In the genomic region with DNA sequence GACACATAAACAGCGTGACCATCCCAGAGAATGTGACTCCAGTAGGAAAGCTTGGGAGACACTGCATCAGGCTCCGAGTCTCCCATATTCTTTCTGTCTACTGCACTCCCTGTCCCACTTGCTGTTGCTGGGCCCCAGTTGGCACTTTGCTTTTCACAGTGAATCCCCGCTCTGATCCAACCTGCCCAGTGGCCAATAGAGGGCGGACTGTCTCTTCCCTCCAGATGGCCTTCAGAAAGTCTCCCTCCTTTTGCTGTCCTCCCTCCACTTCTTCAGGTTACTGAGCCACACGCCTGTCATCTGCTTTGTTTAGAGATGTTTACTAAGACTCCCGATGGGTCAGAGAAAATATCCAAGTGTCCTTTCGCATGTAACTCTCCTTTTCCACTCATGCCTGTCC, we compare ENCODE assay signal across 10 mouse cellular contexts. TPM values are rescaled to one million over a fixed set of nuclear protein-coding genes. Genes with fewer than 3 reads are reported as not detected.
DNase-seq lines count a peak whose midpoint lies in the region; TF ChIP-seq lines count a peak whose summit lies in the region.
"Had no signal": no experiment of that assay in that cellular context is flagged by ENCODE, and none has a peak within 500 bp of the region (broad histone marks: within the 10 kb centered on the region; RNA-seq: fewer than 3 reads in every experiment).

No protein-coding gene starts in this region.

- peaks cover 2% of the 10 kb centered on the region; the same call in 1 of the 2 replicates for H3K27me3 ChIP-seq in ES-Bruce4 (ENCODE audit: control insufficient read depth, insufficient read depth, low read length, poor library complexity, severe bottlenecking)
- H3K27me3 ChIP-seq in limb, embryonic 10.5 days (ENCODE audit: low read depth, poor library complexity, severe bottlenecking): peaks cover 22% of the 10 kb centered on the region

- peaks cover 1% of the 10 kb centered on the region for H3K4me1 ChIP-seq in ES-Bruce4 (ENCODE audit: control insufficient read depth, insufficient read depth, low read length)
- H3K4me1 ChIP-seq in bone marrow macrophage, adult 2 months (ENCODE audit: control insufficient read depth, insufficient read depth, low read length): no peaks in the 10 kb centered on the region
- H3K4me1 ChIP-seq in limb, embryonic 10.5 days: peaks cover 22% of the 10 kb centered on the region

- TF ChIP-seq EP300 in ES-Bruce4 (IDR thresholded peaks at IDR 0.05; ENCODE audit: insufficient read depth, low read depth, low read length): no peak

- TF ChIP-seq CTCF in layer of hippocampus, adult 2 months (conservative IDR thresholded peaks at IDR 0.05): peak; percentile 85
- peak; percentile 73 for TF ChIP-seq CTCF in ES-Bruce4 (IDR thresholded peaks at IDR 0.05; ENCODE audit: low read depth, low read length)
- peak; percentile 42 for TF ChIP-seq CTCF in bone marrow macrophage, adult 2 months (IDR thresholded peaks at IDR 0.05; ENCODE audit: low read depth, low read length)
- TF ChIP-seq CTCF in gastrocnemius, adult 2 months (IDR thresholded peaks at IDR 0.05): peak; percentile 93

- H3K27ac ChIP-seq in layer of hippocampus, adult 2 months: no peak overlapping the region
- no peak overlapping the region for H3K27ac ChIP-seq in ES-Bruce4 (ENCODE audit: insufficient read depth, low read length)
- no peak overlapping the region for H3K27ac ChIP-seq in bone marrow macrophage, adult 2 months (ENCODE audit: insufficient read depth, low read depth, low read length)
- H3K27ac ChIP-seq in gastrocnemius, adult 2 months: peak overlapping the region; percentile 10; the same call in 1 of the 2 replicates
- no peak overlapping the region for H3K27ac ChIP-seq in limb, embryonic 10.5 days
- H3K27ac ChIP-seq: embryonic facial prominence, embryonic 13.5 days; limb, embryonic 13.5 days had no signal

- H3K4me3 ChIP-seq in layer of hippocampus, adult 2 months: no peak overlapping the region
- no peak overlapping the region for H3K4me3 ChIP-seq in ES-Bruce4 (ENCODE audit: low read depth, low read length)
- H3K4me3 ChIP-seq in bone marrow macrophage, adult 2 months (ENCODE audit: insufficient read depth, low read length): no peak overlapping the region
- no peak overlapping the region for H3K4me3 ChIP-seq in gastrocnemius, adult 2 months
- H3K4me3 ChIP-seq in limb, embryonic 10.5 days: no peak overlapping the region
- H3K4me3 ChIP-seq: embryonic facial prominence, embryonic 13.5 days; limb, embryonic 13.5 days had no signal

- H3K9me3 ChIP-seq in ES-Bruce4 (replicated peaks; ENCODE audit: control insufficient read depth, insufficient read depth, low read length, poor library complexity, severe bottlenecking): no peaks in the 10 kb centered on the region
- H3K9me3 ChIP-seq in limb, embryonic 10.5 days (replicated peaks): no peaks in the 10 kb centered on the region
- H3K9me3 ChIP-seq: embryonic facial prominence, embryonic 13.5 days; limb, embryonic 13.5 days had no signal

- H3K9ac ChIP-seq in ES-Bruce4 (ENCODE audit: low read depth, poor library complexity, severe bottlenecking): no peak overlapping the region
- H3K9ac ChIP-seq: embryonic facial prominence, embryonic 13.5 days; limb, embryonic 13.5 days had no signal

- DNase-seq in layer of hippocampus, adult 2 months (ENCODE audit: low spot score in 2 of 2): peak in 1 of 2 experiments; percentile 30
- DNase-seq in layer of hippocampus, adult 9-10 months (ENCODE audit: low spot score): no peak
- DNase-seq in gastrocnemius, adult 2 months: peak; percentile 77
- DNase-seq in limb, embryonic 10.5 days (ENCODE audit: low spot score): peak; percentile 48
- peak; percentile 25 for DNase-seq in retina, adult 2 months (ENCODE audit: low read depth, low spot score)
- no peak for DNase-seq in frontal cortex, postnatal 36 days (ENCODE audit: low spot score in 2 of 2)

- intact Hi-C loops in gastrocnemius, adult 2 months (cut with DNase I): loop anchor here (1.0 to 5.0 kb wide), 4 partner anchors 102 to 258 kb away; no protein-coding TSS in a partner anchor

- TF ChIP-seq POLR2A in ES-Bruce4 (IDR thresholded peaks at IDR 0.05; ENCODE audit: insufficient read depth, low read length): no peak
- no peak for TF ChIP-seq POLR2A in bone marrow macrophage, adult 2 months (IDR thresholded peaks at IDR 0.05; ENCODE audit: borderline replicate concordance, low read depth, low read length)

- WGBS in limb, embryonic 10.5 days: 17% methylated on average over 7 of the region's 7 CpGs

- no peaks in the 10 kb centered on the region for H3K36me3 ChIP-seq in ES-Bruce4 (ENCODE audit: control insufficient read depth, insufficient read depth, low read length, poor library complexity, severe bottlenecking)
- H3K36me3 ChIP-seq in limb, embryonic 10.5 days: no peaks in the 10 kb centered on the region
- H3K36me3 ChIP-seq: embryonic facial prominence, embryonic 13.5 days; limb, embryonic 13.5 days had no signal

RNA-seq across cellular contexts. Expression of a gene that starts 2.9 kb away (rescaled TPM):
- total RNA-seq in layer of hippocampus, adult 2 months (2021): 100 to 1,000 TPM; 138 to 153 TPM
- polyA plus RNA-seq in ES-Bruce4 (2011; ENCODE audit: insufficient read depth, insufficient read length, low read depth, missing spikeins): 13.7 and 14.2 TPM in 2 replicates
- polyA plus RNA-seq in bone marrow macrophage, adult 2 months (2012; ENCODE audit: insufficient read depth, insufficient read length, missing spikeins): 2.4 and 2.8 TPM in 2 replicates
- total RNA-seq in gastrocnemius, adult 2 months (2021): 10 to 100 TPM; 37.5 to 46.3 TPM
- polyA plus RNA-seq in limb, embryonic 10.5 days (2016; fragmentation: Nextera tagmentation; extraction: Ambion mirVana): 1.8 and 2.2 TPM in 2 replicates

Comparison
In these comparisons a context has a peak if more than half of its experiments do, and no peak if none do; other contexts are left out.
1. DNase-seq: peak in gastrocnemius, adult 2 months (single experiment), limb, embryonic 10.5 days (single experiment) and retina, adult 2 months (single experiment); none in layer of hippocampus, adult 9-10 months (single experiment) and frontal cortex, postnatal 36 days (0 of 2).
2. CTCF ChIP-seq: peak in every context shown above with its lines; median percentile 93 in gastrocnemius, adult 2 months; 85 in layer of hippocampus, adult 2 months; 73 in ES-Bruce4; 42 in bone marrow macrophage, adult 2 months.